Mouse (Mus musculus) hematopoietic stem cell, adult 5-6 weeks (primary cell): ENCODE results near the gene Sept5. TPM values are rescaled to one million over a fixed set of nuclear protein-coding genes. Genes with fewer than 3 reads are reported as not detected.

Source experiments
- ATAC-seq, 2 experiments: fragments of 125-278 bp in 1 of 2; replicated peaks in 1 of 2; 2 replicates each; pipeline ENCODE4 v1.8.0; 2016 to 2017; ENCODE audit warnings: inconsistent platforms in 2 of 2, mild to moderate bottlenecking in 2 of 2, moderate number of reproducible peaks in 2 of 2, low read depth in 1 of 2, moderate TSS enrichment in 1 of 2; ENCODE audit not compliant: low FRiP score in 2 of 2, poor library complexity in 2 of 2, severe bottlenecking in 2 of 2, insufficient read depth in 1 of 2, low TSS enrichment in 1 of 2
- total RNA-seq: library from RNA; stranded (forward); fragments of 172-1452, 232-1000 nt; gene quantifications from 2 replicates; pipeline ENCODE4 v1.2.3, GENCODE M21; 2017

Sept5 gene
- total RNA-seq, 1 experiment from 2014 or later = 1.8 TPM

- no peak for ATAC-seq
Observed at GRCm38 (mm10) chr16:18581050-18581622, 48.6 kb downstream of the Sept5 start.

DNA sequence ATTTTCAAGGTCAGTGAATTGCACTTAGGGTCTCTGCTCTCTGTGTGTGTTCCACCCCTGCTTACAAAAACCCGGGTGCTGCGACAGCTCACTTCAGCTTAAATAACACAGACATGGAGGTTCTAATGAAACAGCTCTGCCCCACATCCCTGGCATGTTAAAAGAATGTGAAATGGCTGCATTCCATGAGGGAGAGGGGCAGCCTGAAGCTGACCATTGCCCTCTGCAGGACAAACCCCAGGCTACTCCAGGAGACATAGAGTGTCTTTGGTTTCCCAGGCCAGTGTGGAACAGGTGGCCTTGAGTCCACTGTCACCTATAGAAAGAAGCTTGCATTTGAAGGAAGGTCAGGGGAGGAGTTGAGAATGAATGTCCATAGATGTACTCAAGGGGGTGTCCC is 49.4 kb downstream of the Sept5 start:
- no peak for ATAC-seq

DNA sequence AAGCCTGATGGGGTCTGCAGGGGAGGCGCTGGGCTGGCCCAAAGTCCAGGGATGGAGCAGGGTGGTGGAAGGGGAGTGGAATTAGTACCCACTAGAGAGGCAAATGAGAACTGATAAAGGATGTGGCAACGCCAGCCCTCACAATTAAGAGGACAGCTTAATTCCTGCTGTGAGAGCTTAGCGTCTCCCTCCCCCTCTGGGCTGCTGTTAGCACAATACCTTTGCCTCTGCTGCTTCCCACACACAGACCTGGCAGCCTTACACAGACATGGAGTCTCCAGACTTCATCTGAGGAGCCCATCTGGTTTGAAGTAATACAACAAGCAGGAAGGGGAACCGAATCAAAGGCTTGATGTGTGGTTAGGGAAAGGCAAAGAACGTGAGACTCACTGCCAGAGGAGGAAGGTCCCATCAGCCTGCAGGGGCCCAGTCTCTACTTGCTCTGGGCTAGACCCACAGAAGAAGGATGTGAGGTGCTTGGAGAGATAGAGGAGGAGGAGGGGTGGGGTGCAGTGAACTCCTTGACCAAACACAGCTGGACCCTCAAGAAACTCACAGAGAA is 52.1 kb downstream of the Sept5 start:
- peak; percentile 69 to 72 for ATAC-seq

DNA sequence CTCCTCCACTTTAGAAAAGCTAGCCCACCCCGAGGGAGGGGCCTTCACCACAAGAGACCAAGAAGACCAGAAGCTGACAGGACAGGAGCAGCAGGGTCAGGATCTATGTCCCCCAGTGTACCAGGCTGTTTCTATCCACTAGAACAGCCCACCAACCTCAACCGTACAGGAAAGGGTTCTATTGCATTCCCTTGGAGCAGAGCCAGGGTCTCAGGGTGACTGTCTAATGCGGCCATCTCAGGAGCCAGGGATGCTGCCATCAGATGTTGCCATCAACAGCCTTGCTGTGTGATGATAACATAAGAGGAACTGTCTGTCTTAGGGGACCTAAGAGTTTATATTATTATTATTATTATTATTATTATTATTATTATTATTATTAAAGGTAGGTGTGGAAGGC is 52.7 kb downstream of the Sept5 start:
- no peak for ATAC-seq

DNA sequence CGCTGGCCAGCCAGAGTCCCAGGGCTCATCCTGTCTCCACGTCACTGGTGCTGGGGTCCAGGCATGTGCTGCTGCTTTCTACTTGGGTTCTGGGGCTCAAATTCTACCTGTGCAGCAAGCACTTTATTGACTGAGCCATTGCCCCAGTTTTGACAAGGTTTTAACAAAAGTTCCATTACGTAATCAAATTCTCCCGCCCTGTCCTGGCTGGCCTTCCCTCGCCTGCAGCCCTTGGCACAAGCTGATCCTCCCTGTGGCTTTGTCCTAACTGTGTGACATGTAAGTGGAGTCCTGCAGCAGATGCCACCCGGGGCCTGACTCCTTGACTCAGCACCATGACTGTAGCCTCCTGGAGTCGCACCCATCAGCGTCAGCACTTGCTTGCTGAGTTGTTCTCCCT is 55.6 kb downstream of the Sept5 start:
- ATAC-seq = no peak

Other genes with a start within 250 kb of the Sept5 start
- 12.6 and 16.3 TPM in 2 replicates for gene Txnrd2, start 203.6 kb downstream of the Sept5 start, total RNA-seq
- 54.8 and 57.7 TPM in 2 replicates for gene Comt, start 203.1 kb downstream of the Sept5 start, total RNA-seq
- 4.4 and 4.5 TPM in 2 replicates for gene Gnb1l, start 131.2 kb downstream of the Sept5 start, total RNA-seq
- 6.7 and 8.4 TPM in 2 replicates for gene Rtl10, start 131.1 kb downstream of the Sept5 start, total RNA-seq
- not detected in 2 replicates for gene Tbx1, start 39.3 kb downstream of the Sept5 start, total RNA-seq
- gene Gp1bb, start 7.6 kb downstream of the Sept5 start, total RNA-seq = 0.38 and 2.9 TPM in 2 replicates
- 2.1 TPM in 1 of 2 replicates, not detected in the other for gene Gm49601, start 3.5 kb downstream of the Sept5 start, total RNA-seq
- gene Cldn5, start 146.9 kb upstream of the Sept5 start, total RNA-seq = 0.10 TPM in 1 of 2 replicates, not detected in the other
- 67.4 and 82.8 TPM in 2 replicates for gene Ufd1, start 181.8 kb upstream of the Sept5 start, total RNA-seq
- 50.9 and 63.8 TPM in 2 replicates for gene Cdc45, start 182.0 kb upstream of the Sept5 start, total RNA-seq
- gene 2510002D24Rik, start 206.6 kb upstream of the Sept5 start, total RNA-seq = 60.7 and 64.3 TPM in 2 replicates
- gene Gm28539, start 206.6 kb upstream of the Sept5 start, total RNA-seq = not detected in 2 replicates
- 70.6 and 94.1 TPM in 2 replicates for gene Mrpl40, start 246.9 kb upstream of the Sept5 start, total RNA-seq
- gene Hira, start 247.1 kb upstream of the Sept5 start, total RNA-seq = 65.7 and 77.8 TPM in 2 replicates